Mouse (Mus musculus) midbrain, embryonic 11.5 days (tissue): ENCODE results near the gene Olfr270. TPM values are rescaled to one million over a fixed set of nuclear protein-coding genes. Genes with fewer than 3 reads are reported as not detected.

Experiments
- ATAC-seq: fragments of 200-750 bp; cut with Nextera tagmentation; 2 replicates; pipeline ENCODE4 v1.8.0; 2017; ENCODE audit warnings: moderate TSS enrichment, moderate library complexity; ENCODE audit not compliant: low FRiP score
- DNase-seq: peaks from one replicate; pipeline ENCODE4 v3.0.0; 2015; ENCODE audit warnings: low spot score; ENCODE audit errors: missing footprints
- H3K27ac ChIP-seq: fragments of 300-500 bp; sonication (generic); 2 replicates; pipeline ENCODE4 v1.5.1; 2014; ENCODE audit warnings: low read depth, low read length
- H3K27me3 ChIP-seq: fragments of 300-500 bp; sonication (generic); 2 replicates; pipeline ENCODE4 v1.6.1; 2014; ENCODE audit warnings: mild to moderate bottlenecking, low read length, moderate library complexity, mixed read lengths; ENCODE audit not compliant: control insufficient read depth, insufficient read depth
- H3K36me3 ChIP-seq: fragments of 300-500 bp; sonication (generic); 2 replicates; pipeline ENCODE4 v1.6.1; 2014; ENCODE audit warnings: mild to moderate bottlenecking, low read length, moderate library complexity, mixed read lengths; ENCODE audit not compliant: control insufficient read depth, insufficient read depth
- H3K4me1 ChIP-seq: fragments of 300-500 bp; sonication (generic); 2 replicates; pipeline ENCODE4 v1.6.1; 2014; ENCODE audit warnings: low read length; ENCODE audit not compliant: control insufficient read depth, insufficient read depth
- H3K4me2 ChIP-seq: fragments of 300-500 bp; sonication (generic); 2 replicates; pipeline ENCODE4 v1.6.1; 2014; ENCODE audit warnings: mild to moderate bottlenecking, moderate library complexity
- H3K4me3 ChIP-seq: fragments of 300-500 bp; sonication (generic); 2 replicates; pipeline ENCODE4 v1.5.1; 2014; ENCODE audit warnings: low read depth, low read length
- H3K9ac ChIP-seq: fragments of 300-500 bp; sonication (generic); 2 replicates; pipeline ENCODE4 v1.6.1; 2014; ENCODE audit warnings: low read length
- H3K9me3 ChIP-seq: fragments of 300-500 bp; sonication (generic); 2 replicates; pipeline ENCODE4 v1.6.1; 2016; ENCODE audit warnings: low read length; ENCODE audit not compliant: control insufficient read depth
- WGBS: fragments of 180-500 bp; shearing (Covaris S2); extraction: QIAGEN DNeasy Blood & Tissue Kit; methylation state at CpG from one replicate; pipeline ENCODE4 v1.1.7; 2014; 5-methylcytosine and 5-hydroxymethylcytosine counted together
- polyA plus RNA-seq: library from polyadenylated mRNA; unstranded; fragments of >200 nt; fragmentation: Nextera tagmentation; extraction: Ambion mirVana; gene quantifications from 2 replicates; pipeline ENCODE4 v1.2.1, GENCODE M21; 2014

The Olfr270 gene
- polyA plus RNA-seq, 1 experiment from 2014 or later, result not detected

GRCm38 (mm10) chr4:53018392-53018791, 54.0 kb downstream of the Olfr270 start:
- no peak for ATAC-seq
- 90% methylated on average over 1 of the region's 1 CpGs for WGBS
- peaks cover 21% of the 10 kb centered on the region for H3K36me3 ChIP-seq

More at GRCm38 (mm10) chr4:53018392-53018791, 54.0 kb downstream of the Olfr270 start:
- no peak for DNase-seq
- Histone ChIP-seq H3K9me3 (peaks cover 4% of the 10 kb centered on the region; the same call in 1 of the 2 replicates), H3K27me3 (no peaks in the 10 kb centered on the region), H3K9ac (no peak overlapping the region), H3K4me3 (no peak overlapping the region), H3K27ac (no peak overlapping the region), H3K4me2 (no peak overlapping the region), H3K4me1 (no peaks in the 10 kb centered on the region)

Other genes with a start within 250 kb of the Olfr270 start
- gene Olfr275, start 149.9 kb upstream of the Olfr270 start, polyA plus RNA-seq, result not detected in 2 replicates
- not detected in 2 replicates for gene Olfr273, start 105.3 kb upstream of the Olfr270 start, polyA plus RNA-seq
- not detected in 2 replicates for gene Olfr272, start 45.4 kb upstream of the Olfr270 start, polyA plus RNA-seq
- gene Nipsnap3a, start 24.7 kb downstream of the Olfr270 start, polyA plus RNA-seq, result not detected in 2 replicates
- 111 and 123 TPM in 2 replicates for gene Nipsnap3b, start 47.3 kb downstream of the Olfr270 start, polyA plus RNA-seq
- 5.4 and 5.8 TPM in 2 replicates for gene Abca1, start 195.3 kb downstream of the Olfr270 start, polyA plus RNA-seq